Mouse (Mus musculus) forebrain, embryonic 10.5 days (tissue): ENCODE data around the gene Col2a1. TPM values are rescaled to one million over a fixed set of nuclear protein-coding genes. Genes with fewer than 3 reads are reported as not detected.

Experiments
- DNase-seq: peaks from one replicate; pipeline ENCODE4 v3.0.0-alpha.2; 2017; ENCODE audit warnings: low spot score; ENCODE audit errors: extremely low spot score
- H3K27ac ChIP-seq: fragments of 300-500 bp; sonication (generic); 2 replicates; pipeline ENCODE4 v1.5.1; 2016; ENCODE audit warnings: mild to moderate bottlenecking
- H3K27me3 ChIP-seq: fragments of 300-500 bp; sonication (generic); 2 replicates; pipeline ENCODE4 v1.6.1; 2016; ENCODE audit warnings: mild to moderate bottlenecking; ENCODE audit not compliant: poor library complexity, severe bottlenecking
- H3K36me3 ChIP-seq: fragments of 300-500 bp; sonication (generic); replicated peaks from 2 replicates; pipeline ENCODE4 v1.6.1; 2016; ENCODE audit warnings: mild to moderate bottlenecking, moderate library complexity
- H3K4me1 ChIP-seq: fragments of 300-500 bp; sonication (generic); 2 replicates; pipeline ENCODE4 v1.6.1; 2016
- H3K4me3 ChIP-seq: fragments of 300-500 bp; sonication (generic); 2 replicates; pipeline ENCODE4 v1.5.1; 2016; ENCODE audit warnings: mild to moderate bottlenecking, moderate library complexity
- H3K9me3 ChIP-seq: fragments of 300-500 bp; sonication (generic); 2 replicates; pipeline ENCODE4 v1.6.1; 2016; ENCODE audit warnings: mild to moderate bottlenecking, moderate library complexity
- WGBS: fragments of 180-500 bp; shearing (Covaris S2); methylation state at CpG from one replicate; pipeline ENCODE4 v1.1.7; 2016; 5-methylcytosine and 5-hydroxymethylcytosine counted together
- polyA plus RNA-seq: library from polyadenylated mRNA; unstranded; fragments of >200 nt; fragmentation: Nextera tagmentation; extraction: Ambion mirVana; gene quantifications from 2 replicates; pipeline ENCODE4 v1.2.1, GENCODE M21; 2016

The Col2a1 gene
- 183 and 190 TPM in 2 replicates for polyA plus RNA-seq

DNA sequence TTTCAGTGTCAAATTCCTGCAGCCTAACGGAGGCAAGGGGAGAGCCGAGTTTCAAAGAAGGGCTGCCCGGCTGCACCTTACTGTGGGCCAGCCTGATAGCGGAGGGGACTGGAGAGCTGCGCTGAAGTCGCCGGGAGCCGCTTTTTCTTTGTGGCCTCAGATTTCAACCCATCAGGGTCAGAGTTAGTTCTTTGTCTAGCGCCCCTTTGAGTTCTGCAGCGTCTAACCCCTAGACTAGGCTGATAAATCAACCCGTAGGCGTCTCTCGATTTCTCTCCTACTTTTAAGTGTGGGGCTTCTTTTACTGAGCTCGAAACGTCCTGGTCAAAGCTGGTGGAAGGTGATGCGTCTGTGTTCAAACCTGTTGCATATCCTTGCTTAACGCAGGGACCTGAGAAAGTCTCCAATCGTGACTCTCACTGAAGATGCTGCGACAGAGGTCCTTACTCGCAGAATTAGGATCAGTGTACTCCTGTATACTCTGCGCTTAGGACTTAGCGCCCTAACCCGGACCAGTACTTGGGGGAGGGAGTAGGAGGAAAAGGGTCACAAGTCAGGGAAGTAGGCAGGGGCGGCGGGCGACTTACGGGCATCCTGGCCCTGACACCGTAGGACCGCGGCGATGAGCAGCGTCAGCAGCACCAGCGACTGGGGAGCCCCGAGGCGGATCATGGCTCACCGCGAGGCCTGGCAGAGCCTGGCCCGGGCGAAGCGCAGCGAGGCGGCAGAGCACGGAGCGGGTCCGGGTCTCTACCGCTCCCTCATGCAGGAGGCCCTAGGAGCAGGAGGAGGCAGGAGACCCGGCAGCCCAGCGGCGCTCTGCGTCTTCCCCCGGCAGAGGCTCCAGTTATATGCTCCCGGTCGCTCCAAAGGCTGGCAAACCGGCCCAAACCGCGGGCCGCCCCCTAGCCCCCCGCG is at the start of gene Col2a1:
Gene Col2a1 (minus strand): TSS at position 874 of the 918 bp plus-strand sequence.
- H3K27ac ChIP-seq, result peak within 1 kb of the TSS; percentile 93
- DNase-seq, result peak; percentile 87
- H3K9me3 ChIP-seq, result no peaks in the 10 kb centered on the region
- H3K27me3 ChIP-seq, result peaks cover 84% of the 10 kb centered on the region
- peaks cover 68% of the 10 kb centered on the region for H3K4me1 ChIP-seq
- H3K4me3 ChIP-seq, result peak within 1 kb of the TSS; percentile 71
- peaks cover 15% of the 10 kb centered on the region for H3K36me3 ChIP-seq
- WGBS, result under 1% methylated on average over 59 of the region's 59 CpGs

DNA sequence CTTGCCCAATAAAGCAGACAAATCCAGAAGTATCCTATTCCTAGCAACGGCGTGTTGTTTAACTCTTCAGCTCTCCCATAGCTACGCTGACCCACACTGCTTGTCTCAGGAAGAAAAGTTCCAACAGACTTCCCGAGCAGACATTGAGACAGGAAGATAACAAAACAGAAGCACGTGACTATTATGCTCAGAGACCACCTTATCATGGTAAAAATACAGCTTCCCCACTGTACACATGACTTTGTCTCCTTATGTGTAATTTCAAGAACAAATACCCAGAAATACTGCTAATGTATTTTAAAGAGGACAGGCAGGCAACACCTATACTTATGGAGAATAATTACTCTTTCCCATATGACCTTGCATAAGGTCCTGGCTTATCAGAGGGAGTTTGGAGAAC is 47.2 kb upstream of the Col2a1 start:
- Histone ChIP-seq H3K4me3 (no peak overlapping the region), H3K27me3 (no peaks in the 10 kb centered on the region), H3K27ac (no peak overlapping the region), H3K9me3 (no peaks in the 10 kb centered on the region), H3K4me1 (peaks cover 2% of the 10 kb centered on the region; the same call in 1 of the 2 replicates), H3K36me3 (peaks cover 91% of the 10 kb centered on the region)
- DNase-seq, result no peak
- 94% methylated on average over 5 of the region's 5 CpGs for WGBS

DNA sequence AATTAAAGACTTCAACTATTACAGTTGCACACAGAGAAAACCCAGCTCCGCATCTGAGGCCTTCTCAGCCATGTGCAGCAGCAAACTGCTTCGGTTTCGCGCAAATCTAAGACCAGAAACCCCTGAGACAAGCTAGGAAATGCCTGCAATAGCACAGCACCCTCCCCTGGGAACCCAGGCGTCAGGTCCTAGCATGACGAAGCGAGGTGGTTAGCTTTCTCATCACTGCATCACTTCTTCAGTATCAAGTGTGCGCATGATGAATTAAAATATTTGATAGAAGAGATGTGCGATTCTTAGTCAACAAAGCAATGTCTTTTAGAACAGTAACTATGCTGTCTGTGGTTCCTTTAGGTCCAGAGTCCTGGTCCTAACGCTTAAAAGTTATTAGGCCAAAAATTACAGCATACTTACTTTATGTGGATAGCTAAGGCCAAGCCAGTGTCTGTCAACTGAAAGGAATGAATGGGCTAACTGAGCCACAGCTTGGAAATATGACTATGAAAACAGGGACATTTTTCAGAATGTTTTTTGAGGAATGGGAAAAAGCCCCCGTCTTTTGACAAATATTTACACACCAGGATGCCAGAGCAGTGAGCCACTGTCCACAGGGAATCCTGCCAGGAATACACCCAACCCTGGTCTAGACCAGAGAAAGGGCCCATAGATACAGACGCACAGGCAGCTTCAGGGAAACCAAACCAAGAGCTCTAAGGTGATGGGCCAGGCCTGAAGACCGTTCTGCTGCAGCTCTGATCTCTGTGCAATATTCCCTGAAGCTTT is 44.6 kb upstream of the Col2a1 start:
- peaks cover 8% of the 10 kb centered on the region; the same call in 1 of the 2 replicates for H3K9me3 ChIP-seq
- H3K4me1 ChIP-seq, result no peaks in the 10 kb centered on the region
- peaks cover 93% of the 10 kb centered on the region for H3K36me3 ChIP-seq
- WGBS, result 95% methylated on average over 13 of the region's 13 CpGs
- no peaks in the 10 kb centered on the region for H3K27me3 ChIP-seq
- H3K4me3 ChIP-seq, result no peak overlapping the region
- no peak overlapping the region for H3K27ac ChIP-seq
- DNase-seq, result no peak

DNA sequence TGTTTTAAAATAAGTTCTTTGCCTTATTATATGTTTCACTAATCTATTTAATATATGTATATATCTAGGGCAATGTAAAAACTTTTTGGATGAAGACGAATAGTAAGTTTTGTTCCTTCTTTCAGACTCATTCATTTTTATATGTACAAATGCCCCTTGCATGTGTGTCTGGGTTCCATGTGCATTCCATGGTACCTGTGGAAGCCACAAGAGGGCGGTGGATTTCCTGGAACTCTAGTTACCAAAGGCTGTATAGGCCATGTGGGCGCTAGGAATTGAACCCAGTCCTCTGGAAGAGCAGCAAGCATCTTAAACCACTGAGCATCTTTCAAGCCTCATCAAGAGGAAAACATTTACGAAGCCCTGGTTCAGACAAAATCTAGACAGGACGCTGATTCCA is 39.9 kb upstream of the Col2a1 start:
- H3K9me3 ChIP-seq, result peaks cover 8% of the 10 kb centered on the region; the same call in 1 of the 2 replicates
- H3K36me3 ChIP-seq, result peaks cover 98% of the 10 kb centered on the region
- WGBS, result 92% methylated on average over 5 of the region's 5 CpGs
- no peaks in the 10 kb centered on the region for H3K27me3 ChIP-seq
- H3K27ac ChIP-seq, result no peak overlapping the region
- DNase-seq, result no peak
- H3K4me3 ChIP-seq, result no peak overlapping the region
- H3K4me1 ChIP-seq, result no peaks in the 10 kb centered on the region

DNA sequence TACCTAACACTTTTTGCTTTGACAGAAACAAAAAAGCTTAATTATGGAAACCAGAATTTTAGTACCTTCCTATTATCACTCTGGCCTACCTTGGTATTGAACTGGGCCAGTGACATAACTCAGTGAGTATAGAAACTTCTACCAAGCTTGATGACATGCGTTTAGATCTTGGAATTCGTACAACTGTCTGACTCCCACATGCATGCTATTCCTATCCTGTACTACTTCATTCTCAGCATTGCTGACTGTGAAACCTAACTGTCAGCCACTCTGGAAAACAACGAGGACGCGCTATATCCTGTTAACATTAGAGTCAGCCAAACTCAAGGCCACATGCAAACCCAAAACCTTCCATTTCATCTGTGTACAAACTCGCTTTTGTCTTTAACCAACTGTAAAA is 39.5 kb upstream of the Col2a1 start:
- Histone ChIP-seq H3K9me3 (peaks cover 8% of the 10 kb centered on the region; the same call in 1 of the 2 replicates), H3K27ac (no peak overlapping the region), H3K27me3 (no peaks in the 10 kb centered on the region), H3K4me3 (no peak overlapping the region), H3K36me3 (peaks cover 98% of the 10 kb centered on the region), H3K4me1 (no peaks in the 10 kb centered on the region)
- no peak for DNase-seq
- WGBS, result 94% methylated on average over 6 of the region's 6 CpGs

DNA sequence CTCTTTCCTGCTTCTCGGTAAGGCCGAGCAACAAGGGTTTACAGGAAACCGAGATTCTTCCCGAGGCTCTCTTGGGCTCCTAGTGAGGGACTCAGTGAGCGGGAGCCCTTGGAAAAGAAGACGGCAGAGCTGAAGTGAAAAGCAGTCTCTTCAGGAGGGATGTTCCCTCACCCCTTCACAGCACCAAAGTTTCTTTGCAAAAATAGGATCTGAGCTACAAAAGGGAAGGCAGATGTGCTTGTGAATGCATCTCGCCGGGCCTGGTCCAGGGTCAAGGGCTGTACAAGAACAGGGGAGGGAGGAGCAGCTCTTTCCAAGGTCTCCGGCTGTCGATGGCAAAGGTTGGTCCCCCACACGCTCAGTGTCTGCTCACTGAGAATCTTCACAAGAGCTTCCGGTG is 38.0 kb upstream of the Col2a1 start:
- H3K36me3 ChIP-seq, result peaks cover 98% of the 10 kb centered on the region
- 91% methylated on average over 12 of the region's 12 CpGs for WGBS
- H3K9me3 ChIP-seq, result peaks cover 8% of the 10 kb centered on the region; the same call in 1 of the 2 replicates
- no peak overlapping the region for H3K4me3 ChIP-seq
- H3K4me1 ChIP-seq, result no peaks in the 10 kb centered on the region
- no peaks in the 10 kb centered on the region for H3K27me3 ChIP-seq
- H3K27ac ChIP-seq, result no peak overlapping the region
- no peak for DNase-seq

DNA sequence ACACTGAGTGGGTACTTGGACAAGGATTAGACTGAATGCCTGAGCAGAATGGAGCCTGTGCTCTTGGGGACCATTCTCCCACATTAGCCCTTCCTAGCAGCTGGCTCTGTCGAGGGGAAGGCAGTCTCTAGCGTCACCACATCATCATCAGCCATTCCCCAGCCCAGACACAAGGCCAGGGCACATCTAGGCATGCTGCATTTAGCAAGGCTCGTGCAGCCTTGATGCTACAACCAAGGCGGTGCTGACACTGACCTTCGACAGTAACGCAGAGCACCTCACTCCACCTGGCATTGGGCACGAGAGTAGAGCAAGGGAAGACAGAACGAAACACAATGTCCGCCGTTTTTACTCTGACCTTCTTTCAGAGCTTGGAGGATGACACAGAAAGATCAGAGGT is 35.2 kb upstream of the Col2a1 start:
- DNase-seq, result no peak
- no peak overlapping the region for H3K27ac ChIP-seq
- no peaks in the 10 kb centered on the region for H3K27me3 ChIP-seq
- H3K9me3 ChIP-seq, result peaks cover 2% of the 10 kb centered on the region; the same call in 1 of the 2 replicates
- peaks cover 15% of the 10 kb centered on the region for H3K4me1 ChIP-seq
- H3K4me3 ChIP-seq, result no peak overlapping the region
- H3K36me3 ChIP-seq, result peaks cover 95% of the 10 kb centered on the region
- 90% methylated on average over 10 of the region's 10 CpGs for WGBS

DNA sequence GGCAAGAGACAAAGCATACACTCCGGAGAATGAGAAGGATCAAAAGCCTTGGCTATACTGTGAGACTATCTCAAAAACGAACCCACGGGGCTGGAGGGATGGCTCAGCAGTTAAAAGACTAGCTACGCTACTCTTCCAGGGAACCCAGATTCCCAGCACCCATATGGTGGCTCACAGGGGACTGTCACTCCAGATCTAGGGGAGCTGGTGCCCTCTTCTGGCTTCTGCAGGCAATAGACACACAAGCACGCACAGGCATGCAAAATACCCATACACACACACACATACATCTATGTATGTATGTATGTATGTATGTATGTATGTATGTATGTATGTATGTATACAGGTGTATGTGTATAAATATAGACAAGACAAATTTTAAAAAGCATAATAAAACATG is 32.1 kb upstream of the Col2a1 start:
- H3K27ac ChIP-seq, result no peak overlapping the region
- H3K9me3 ChIP-seq, result no peaks in the 10 kb centered on the region
- H3K4me1 ChIP-seq, result peaks cover 31% of the 10 kb centered on the region
- WGBS, result 92% methylated on average over 5 of the region's 5 CpGs
- no peaks in the 10 kb centered on the region for H3K27me3 ChIP-seq
- DNase-seq, result no peak
- H3K4me3 ChIP-seq, result no peak overlapping the region
- peaks cover 76% of the 10 kb centered on the region for H3K36me3 ChIP-seq

DNA sequence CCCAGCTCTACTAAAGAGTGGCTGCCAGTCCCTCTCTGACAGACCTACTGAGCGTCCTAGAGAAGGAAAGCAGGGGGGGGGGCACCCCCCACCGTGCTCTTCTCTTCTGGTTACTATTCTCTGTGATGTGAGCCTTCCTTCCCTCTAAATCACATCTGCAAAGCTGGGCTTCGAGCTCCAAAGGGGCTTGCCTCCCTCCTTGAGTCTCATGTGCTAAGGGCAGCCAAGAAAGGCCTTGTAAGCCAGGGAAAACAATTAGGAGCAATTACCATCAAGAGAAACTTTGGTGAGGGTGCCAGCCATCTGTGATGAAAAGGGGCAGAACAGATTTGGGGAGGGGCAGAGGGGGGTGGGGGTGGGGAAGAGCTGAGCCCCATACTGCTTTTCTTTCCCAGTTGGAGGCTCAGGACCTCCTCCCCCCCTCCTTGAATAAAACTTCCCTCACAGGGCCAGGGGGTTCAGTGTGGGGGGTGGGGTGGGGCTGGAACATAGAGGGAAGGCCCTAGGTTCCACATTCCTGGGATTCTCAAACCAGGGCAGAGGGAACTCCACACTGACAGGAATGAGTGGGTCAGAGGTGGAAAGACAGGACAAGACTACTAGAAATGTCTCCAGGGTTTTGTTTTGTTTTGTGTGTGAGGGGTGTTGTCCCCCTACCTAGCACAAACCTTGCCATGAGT is 30.7 kb upstream of the Col2a1 start:
- H3K4me3 ChIP-seq, result no peak overlapping the region
- H3K27me3 ChIP-seq, result no peaks in the 10 kb centered on the region
- H3K9me3 ChIP-seq, result no peaks in the 10 kb centered on the region
- peaks cover 62% of the 10 kb centered on the region for H3K36me3 ChIP-seq
- peaks cover 41% of the 10 kb centered on the region for H3K4me1 ChIP-seq
- DNase-seq, result no peak
- 8% methylated on average over 3 of the region's 3 CpGs for WGBS
- peak overlapping the region; percentile 74 for H3K27ac ChIP-seq

DNA sequence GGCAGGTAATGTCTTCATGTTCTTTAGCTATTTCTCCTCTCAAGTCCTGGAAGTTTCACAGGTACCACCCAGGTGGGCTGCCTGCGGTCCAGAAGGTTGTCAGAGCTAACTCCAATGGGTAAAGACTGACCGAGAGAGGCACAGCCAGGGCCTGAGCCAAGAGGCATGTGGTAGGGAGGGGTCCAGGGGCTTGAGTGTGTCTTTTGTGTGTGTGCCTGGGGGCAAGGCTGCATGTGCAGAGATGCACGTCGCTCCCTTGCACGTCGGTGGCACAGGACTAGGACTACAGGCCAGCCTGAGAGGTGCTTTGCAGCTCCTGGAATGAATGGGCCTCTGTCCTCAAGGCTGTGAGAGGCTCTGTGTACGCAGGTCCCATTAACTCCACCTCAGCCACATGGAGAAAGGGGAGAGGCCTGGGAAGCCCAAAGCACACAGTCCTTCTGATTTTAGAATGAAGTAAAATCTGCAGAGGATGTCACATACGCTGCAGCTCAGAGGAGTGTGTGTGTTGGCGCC is 28.8 kb upstream of the Col2a1 start:
- Histone ChIP-seq H3K9me3 (no peaks in the 10 kb centered on the region), H3K4me1 (peaks cover 55% of the 10 kb centered on the region), H3K27ac (no peak overlapping the region; the same call in 1 of the 2 replicates), H3K36me3 (peaks cover 43% of the 10 kb centered on the region), H3K27me3 (no peaks in the 10 kb centered on the region), H3K4me3 (no peak overlapping the region)
- DNase-seq, result no peak
- 71% methylated on average over 9 of the region's 9 CpGs for whole genome bisulfite sequencing

DNA sequence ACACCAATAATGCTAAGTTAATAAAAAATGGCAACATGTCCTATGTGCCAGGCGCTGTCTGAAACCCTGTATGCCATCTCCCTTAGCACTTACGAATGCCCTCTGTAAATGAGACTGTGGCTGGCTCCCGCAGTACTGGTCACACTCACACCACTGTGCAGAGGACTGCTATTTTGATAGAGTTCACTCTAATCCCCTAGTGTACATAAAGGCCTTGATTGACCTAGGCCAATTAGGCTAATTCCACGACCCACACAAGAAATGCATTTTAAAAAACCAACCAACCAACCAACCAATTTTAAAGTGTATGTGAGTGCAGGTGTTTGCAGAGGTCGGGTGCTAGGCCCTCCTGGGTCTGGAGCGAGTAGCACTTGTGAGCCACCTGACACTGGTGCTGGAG is 25.3 kb upstream of the Col2a1 start:
- Histone ChIP-seq H3K4me1 (peaks cover 74% of the 10 kb centered on the region), H3K36me3 (peaks cover 12% of the 10 kb centered on the region; the same call in 1 of the 2 replicates), H3K9me3 (no peaks in the 10 kb centered on the region), H3K27me3 (peaks cover 2% of the 10 kb centered on the region; the same call in 1 of the 2 replicates), H3K27ac (no peak overlapping the region), H3K4me3 (no peak overlapping the region)
- 56% methylated on average over 6 of the region's 6 CpGs for WGBS
- no peak for DNase-seq
